Mouse (Mus musculus): ENCODE measurements around the gene Cd69.

DNA sequence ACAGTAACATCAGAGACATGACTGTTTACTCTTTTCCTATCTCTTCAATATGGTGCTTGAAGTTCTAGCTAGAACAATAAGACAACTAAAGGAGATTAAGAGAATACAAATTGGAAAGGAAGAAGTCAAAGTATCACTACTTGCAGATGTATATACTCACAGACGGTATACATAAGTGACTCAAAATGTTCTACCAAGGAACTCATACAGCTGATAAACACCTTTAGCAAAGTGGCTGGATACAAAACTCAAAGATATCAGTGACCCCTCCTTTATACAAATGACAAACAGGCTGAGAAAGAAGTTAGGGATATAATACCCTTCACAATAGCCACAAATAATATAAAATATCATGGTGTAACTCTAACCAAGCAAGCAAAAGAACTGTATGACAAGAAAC, 54.2 kb downstream of the Cd69 start:
- TF ChIP-seq TAL1 (IDR thresholded peaks at IDR 0.05; ENCODE audit: low read length) (no peak), GATA1 (IDR thresholded peaks at IDR 0.05; ENCODE audit: low read length) (no peak)
